Mouse (Mus musculus) liver, embryonic 14.5 days (tissue): Measurements from ENCODE around the gene Cryaa. TPM values are rescaled to one million over a fixed set of nuclear protein-coding genes. Genes with fewer than 3 reads are reported as not detected.

ENCODE experiments used
- ATAC-seq: fragments of 200-750 bp; cut with Nextera tagmentation; 2 replicates; pipeline ENCODE4 v1.8.0; 2017; ENCODE audit warnings: moderate number of reproducible peaks, mild to moderate bottlenecking, moderate library complexity; ENCODE audit not compliant: insufficient read depth
- DNase-seq, 3 experiments: peaks; one replicate each; pipeline ENCODE4 v3.0.0-alpha.2; 2012 to 2013; ENCODE audit warnings: low read depth in 3 of 3, low spot score in 3 of 3
- H3K27ac ChIP-seq: fragments of 300-500 bp; sonication (generic); 2 replicates; pipeline ENCODE4 v1.5.1; 2014; ENCODE audit warnings: moderate library complexity, mild to moderate bottlenecking, control low read depth, inconsistent platforms
- H3K27me3 ChIP-seq: fragments of 300-500 bp; sonication (generic); 2 replicates; pipeline ENCODE4 v1.6.1; 2014; ENCODE audit warnings: mild to moderate bottlenecking, low read length, moderate library complexity; ENCODE audit not compliant: control insufficient read depth, insufficient read depth
- H3K36me3 ChIP-seq: fragments of 300-500 bp; sonication (generic); replicated peaks from 2 replicates; pipeline ENCODE4 v1.6.1; 2014; ENCODE audit warnings: low read depth; ENCODE audit not compliant: control insufficient read depth, insufficient read depth
- H3K4me1 ChIP-seq, 2 experiments: fragments of 200-500 bp in 1 of 2; fragments of 300-500 bp in 1 of 2; sonication (generic) in 1 of 2; replicated peaks; 2 replicates each; pipeline ENCODE4 v1.6.1; 2012 to 2014; ENCODE audit warnings: antibody characterized with exemption in 1 of 2, inconsistent platforms in 1 of 2, low read length in 1 of 2; ENCODE audit not compliant: control insufficient read depth in 2 of 2, insufficient read depth in 2 of 2
- H3K4me2 ChIP-seq: fragments of 300-500 bp; sonication (generic); 2 replicates; pipeline ENCODE4 v1.6.1; 2014; ENCODE audit warnings: low read depth, mild to moderate bottlenecking, control low read depth, moderate library complexity
- H3K4me3 ChIP-seq, 2 experiments: fragments of 200-500 bp in 1 of 2; fragments of 300-500 bp in 1 of 2; sonication (generic) in 1 of 2; 2 replicates each; pipeline ENCODE4 v1.5.1; 2012 to 2014; ENCODE audit warnings: low read depth in 2 of 2, low read length in 2 of 2, mild to moderate bottlenecking in 2 of 2, control low read depth in 1 of 2, inconsistent platforms in 1 of 2, moderate library complexity in 1 of 2; ENCODE audit not compliant: insufficient read depth in 1 of 2
- H3K9ac ChIP-seq: fragments of 300-500 bp; sonication (generic); replicated peaks from 2 replicates; pipeline ENCODE4 v1.6.1; 2014; ENCODE audit warnings: mild to moderate bottlenecking, control low read depth, moderate library complexity
- H3K9me3 ChIP-seq: fragments of 300-500 bp; sonication (generic); 2 replicates; pipeline ENCODE4 v1.6.1; 2016; ENCODE audit warnings: low read length, mixed read lengths; ENCODE audit not compliant: control insufficient read depth
- CTCF ChIP-seq: IDR thresholded peaks from 2 replicates; pipeline ENCODE4 v1.5.1; 2016; ENCODE audit warnings: antibody characterized with exemption, low read depth, control low read depth
- EP300 ChIP-seq: IDR thresholded peaks from 2 replicates; pipeline ENCODE4 v1.6.1; 2016; ENCODE audit warnings: antibody characterized with exemption, low read depth
- WGBS: fragments of 180-500 bp; shearing (Covaris S2); extraction: QIAGEN DNeasy Blood & Tissue Kit; methylation state at CpG from one replicate; pipeline ENCODE4 v1.1.7; 2014; ENCODE audit not compliant: insufficient replicate concordance; 5-methylcytosine and 5-hydroxymethylcytosine counted together
- polyA plus RNA-seq, 2 experiments: library from polyadenylated mRNA; depleted of rRNA in 1 of 2; stranded (reverse) in 1 of 2; unstranded in 1 of 2; fragments of >200 nt; fragmentation: Nextera tagmentation in 1 of 2; extraction: Ambion mirVana in 1 of 2; gene quantifications; 2 replicates each; pipeline versions ENCODE4 v1.2.1 to v1.2.3; 2012 to 2014

Gene Cryaa
- polyA plus RNA-seq, 2 experiments, result not detected

DNA sequence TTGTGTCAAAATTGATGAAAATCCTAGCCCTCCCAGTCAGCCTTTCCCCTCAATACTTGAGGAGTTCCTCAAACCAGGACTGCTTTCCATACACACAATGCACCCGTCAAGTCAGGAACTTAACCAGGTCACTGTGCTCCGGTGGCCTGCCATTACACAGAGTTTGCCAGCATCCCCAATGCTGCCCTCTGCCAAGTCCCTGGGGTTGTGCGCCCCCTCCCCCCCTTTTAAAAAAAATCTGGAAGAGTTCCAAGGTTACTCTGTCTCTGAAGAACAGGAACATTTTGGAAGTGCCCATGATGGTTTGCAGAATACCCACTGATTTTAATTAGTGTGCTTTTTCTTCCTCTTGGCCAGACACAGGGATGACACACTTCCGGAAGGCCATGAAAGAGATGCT is 38.0 kb upstream of the Cryaa start:
- TF ChIP-seq CTCF (no peak), EP300 (no peak)
- DNase-seq, result no peak
- no peak for ATAC-seq
- H3K4me1 ChIP-seq, result peaks cover 0 to 3% of the 10 kb centered on the region in 2 experiments; a peak in 2 of 4 replicates
- no peak overlapping the region for H3K4me2 ChIP-seq
- 55% methylated on average over 4 of the region's 4 CpGs for WGBS
- H3K4me3 ChIP-seq, result no peak overlapping the region
- H3K9me3 ChIP-seq, result no peaks in the 10 kb centered on the region
- no peaks in the 10 kb centered on the region for H3K36me3 ChIP-seq
- no peak overlapping the region for H3K27ac ChIP-seq
- peaks cover 31% of the 10 kb centered on the region for H3K27me3 ChIP-seq
- no peak overlapping the region for H3K9ac ChIP-seq

DNA sequence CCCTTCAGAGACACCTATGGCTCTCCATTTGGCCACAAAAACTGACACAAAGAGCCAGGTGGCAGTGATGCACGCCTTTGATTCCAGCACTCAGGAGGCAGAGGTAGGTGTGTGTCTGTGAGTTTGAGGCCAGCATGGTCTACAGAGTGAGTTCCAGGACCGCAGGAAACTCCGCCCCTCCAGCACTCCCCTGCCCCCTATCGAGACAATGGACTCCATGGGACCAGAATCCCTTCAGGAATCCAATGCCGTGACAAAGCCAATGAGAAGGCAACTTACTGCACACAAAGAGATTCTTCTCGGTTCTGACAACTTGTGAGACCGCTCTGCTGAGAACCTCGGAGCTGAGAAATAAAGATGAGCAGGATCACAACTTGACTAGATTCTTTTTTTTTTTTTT is 35.3 kb upstream of the Cryaa start:
- H3K4me1 ChIP-seq, result peaks cover 0 to 3% of the 10 kb centered on the region in 2 experiments; a peak in 1 of 4 replicates
- no peak overlapping the region for H3K9ac ChIP-seq
- no peak overlapping the region for H3K4me3 ChIP-seq
- peaks cover 7% of the 10 kb centered on the region for H3K27me3 ChIP-seq
- whole genome bisulfite sequencing, result 48% methylated on average over 8 of the region's 8 CpGs
- DNase-seq (no peak), ATAC-seq (no peak)
- H3K36me3 ChIP-seq, result peaks cover 9% of the 10 kb centered on the region
- H3K4me2 ChIP-seq, result no peak overlapping the region
- TF ChIP-seq CTCF (no peak), EP300 (no peak)
- H3K27ac ChIP-seq, result no peak overlapping the region
- no peaks in the 10 kb centered on the region for H3K9me3 ChIP-seq

DNA sequence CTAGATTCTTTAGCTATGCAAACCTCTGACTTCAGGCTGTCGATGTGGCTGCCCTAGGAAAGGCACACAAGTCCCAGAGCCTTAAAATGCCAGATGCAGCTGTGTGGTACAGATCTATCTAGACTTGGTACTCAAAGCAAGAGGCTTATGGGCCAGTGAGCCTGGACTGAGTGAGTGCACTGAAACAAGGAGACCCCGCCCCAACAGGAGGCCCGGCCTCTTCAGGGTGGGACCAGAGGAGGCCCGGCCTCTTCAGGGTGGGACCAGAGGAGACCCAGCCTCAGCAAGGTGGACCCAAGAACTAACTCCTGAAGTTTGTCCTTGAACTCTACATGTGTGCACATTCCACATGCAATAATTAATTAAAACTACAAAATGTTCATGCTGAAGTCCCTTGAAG is 34.7 kb upstream of the Cryaa start:
- no peak for DNase-seq
- 53% methylated on average over 4 of the region's 4 CpGs for WGBS
- H3K4me1 ChIP-seq, result no peaks in the 10 kb centered on the region
- no peak overlapping the region for H3K4me2 ChIP-seq
- no peak overlapping the region for H3K4me3 ChIP-seq
- peaks cover under 1% of the 10 kb centered on the region for H3K27me3 ChIP-seq
- peaks cover 15% of the 10 kb centered on the region for H3K36me3 ChIP-seq
- TF ChIP-seq EP300 (no peak), CTCF (no peak)
- no peak overlapping the region for H3K9ac ChIP-seq
- no peak for ATAC-seq
- no peak overlapping the region for H3K27ac ChIP-seq
- no peaks in the 10 kb centered on the region for H3K9me3 ChIP-seq

DNA sequence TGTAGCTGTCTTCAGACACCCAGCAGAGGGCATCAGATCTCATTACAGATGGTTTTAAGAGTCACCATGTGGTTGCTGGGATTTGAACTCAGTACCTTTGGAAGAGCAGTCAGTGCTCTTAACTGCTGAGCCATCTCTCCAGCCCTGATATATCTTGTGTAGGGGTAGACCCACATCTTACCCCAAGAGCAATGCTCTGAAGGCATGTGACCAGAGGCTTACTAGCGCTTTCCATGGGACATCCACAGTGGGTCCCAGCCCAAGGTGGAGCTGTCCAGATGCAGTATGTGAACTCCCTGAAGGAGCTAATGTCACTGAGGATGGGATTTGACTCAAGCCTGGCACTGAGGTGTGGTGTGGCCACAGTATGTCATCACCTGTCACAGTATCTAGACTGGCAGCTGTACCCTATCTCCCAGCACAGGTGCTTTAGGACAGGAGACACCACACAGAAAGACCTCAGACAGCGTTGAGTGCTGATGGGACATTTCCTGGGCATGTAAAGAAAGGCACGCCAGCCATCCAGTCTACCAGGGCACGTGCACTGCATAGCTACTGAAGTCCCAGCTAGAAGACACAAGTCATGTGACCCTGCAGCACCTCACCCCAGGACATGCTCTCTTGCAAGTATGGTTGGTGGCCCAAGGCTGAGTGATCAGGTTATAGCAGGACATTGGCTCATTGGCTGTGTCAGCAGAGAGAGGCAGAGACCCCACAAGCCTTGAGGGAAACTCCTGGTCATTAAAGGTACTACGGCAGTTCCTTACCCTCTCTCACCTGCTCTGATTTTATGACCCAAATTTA is 31.2 kb upstream of the Cryaa start:
- Histone ChIP-seq H3K36me3 (peaks cover 50% of the 10 kb centered on the region), H3K9me3 (no peaks in the 10 kb centered on the region), H3K4me1 (no peaks in the 10 kb centered on the region), H3K4me2 (no peak overlapping the region), H3K27ac (no peak overlapping the region), H3K4me3 (no peak overlapping the region), H3K27me3 (no peaks in the 10 kb centered on the region), H3K9ac (no peak overlapping the region)
- DNase-seq (no peak), ATAC-seq (peak; percentile 28; the same call in 1 of the 2 replicates)
- TF ChIP-seq CTCF (no peak), EP300 (no peak)
- WGBS, result 78% methylated on average over 5 of the region's 5 CpGs

DNA sequence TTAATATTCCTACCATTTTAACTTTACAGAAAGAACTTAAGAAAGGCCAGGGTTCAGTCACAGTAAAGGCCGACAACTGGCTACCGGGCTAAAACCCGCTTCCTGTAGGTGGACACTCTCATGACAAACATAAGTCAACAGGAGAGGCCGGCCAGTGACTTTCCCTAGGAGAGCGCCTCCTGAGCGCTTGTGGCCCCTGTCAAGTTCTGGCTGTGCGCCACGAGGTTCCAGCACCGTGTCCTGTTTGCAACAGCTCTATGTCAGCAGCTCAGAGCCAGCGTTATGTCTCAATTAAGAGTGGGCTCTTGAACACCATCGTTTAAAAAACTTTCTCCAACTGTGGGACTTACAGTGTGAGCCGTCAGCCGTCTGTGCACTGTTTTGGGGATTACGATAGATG is 25.5 kb upstream of the Cryaa start:
- DNase-seq (no peak), ATAC-seq (no peak)
- H3K4me1 ChIP-seq, result peaks cover 2 to 5% of the 10 kb centered on the region in 2 experiments
- H3K4me2 ChIP-seq, result no peak overlapping the region
- H3K27ac ChIP-seq, result no peak overlapping the region
- 89% methylated on average over 14 of the region's 14 CpGs for WGBS
- no peaks in the 10 kb centered on the region for H3K27me3 ChIP-seq
- H3K36me3 ChIP-seq, result peaks cover 90% of the 10 kb centered on the region
- no peak overlapping the region for H3K9ac ChIP-seq
- H3K4me3 ChIP-seq, result no peak overlapping the region
- TF ChIP-seq EP300 (no peak), CTCF (no peak)
- H3K9me3 ChIP-seq, result no peaks in the 10 kb centered on the region
